In the genomic region with DNA sequence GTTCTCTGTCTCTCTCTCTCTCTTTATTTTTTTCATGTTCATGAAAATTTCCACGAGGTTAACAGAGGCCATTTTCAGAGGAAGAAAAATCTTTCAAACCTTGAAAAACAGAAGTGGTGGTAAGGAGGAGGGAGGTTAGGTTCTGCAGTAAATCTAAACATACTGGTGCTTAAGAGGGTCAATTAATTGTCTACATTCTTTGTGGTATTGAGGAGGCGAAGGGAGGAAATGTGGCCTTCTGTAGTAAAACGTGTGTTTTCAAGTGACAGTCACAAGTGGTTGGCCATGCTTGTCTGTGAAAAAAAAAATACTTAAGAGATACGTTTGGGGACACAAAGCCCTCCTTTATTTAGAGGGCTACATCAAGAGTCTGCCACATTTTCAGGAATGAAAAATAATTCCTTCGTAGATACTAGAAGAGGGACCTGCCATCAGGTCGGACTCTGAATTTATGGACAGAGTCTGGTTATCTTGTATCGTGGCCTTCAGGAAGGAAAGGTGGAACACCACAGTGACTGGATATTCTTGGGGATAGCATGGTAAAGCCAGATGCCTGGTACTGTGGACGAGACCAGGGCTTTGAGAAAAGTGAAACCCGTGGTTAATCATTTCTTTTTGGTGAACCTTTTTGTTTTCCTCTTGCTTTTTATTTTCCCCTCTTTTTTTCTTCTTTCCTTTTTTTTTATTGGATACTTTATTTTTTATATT, we compare ENCODE assay signal across 19 mouse cellular contexts.
"Had no signal": no experiment of that assay in that cellular context is flagged by ENCODE, and none has a peak within 500 bp of the region (broad histone marks: within the 10 kb centered on the region; RNA-seq: fewer than 3 reads in every experiment).

No protein-coding gene starts in this region.

- H3K9ac ChIP-seq: lung, embryonic 15.5 days; midbrain, embryonic 13.5 days; midbrain, embryonic 15.5 days; neural tube, embryonic 12.5 days had no signal

- H3K27me3 ChIP-seq: lung, embryonic 15.5 days; megakaryocyte, embryonic 14.5 days; midbrain, embryonic 13.5 days; midbrain, embryonic 15.5 days; neural tube, embryonic 12.5 days had no signal

- ATAC-seq: lung, postnatal 0 days; midbrain, embryonic 13.5 days; midbrain, embryonic 15.5 days had no signal

- DNase-seq: lung, adult 2 months; lung, postnatal 14 days; lung, postnatal 36 days; retina, postnatal 1 day; right cerebral cortex, adult 18-20 months; right cerebral cortex, postnatal 25 days; right cerebral cortex, postnatal 4 days; spleen, adult 18-20 months; thymus, adult 18-20 months; thymus, postnatal 14 days; thymus, postnatal 36 days had no signal

- H3K4me1 ChIP-seq: lung, embryonic 15.5 days; midbrain, embryonic 13.5 days; midbrain, embryonic 15.5 days; neural tube, embryonic 12.5 days had no signal

- H3K27ac ChIP-seq: lung, embryonic 15.5 days; macrophage; midbrain, embryonic 13.5 days; midbrain, embryonic 15.5 days; neural tube, embryonic 12.5 days had no signal

- H3K4me3 ChIP-seq: lung, embryonic 15.5 days; megakaryocyte, embryonic 14.5 days; midbrain, embryonic 13.5 days; midbrain, embryonic 15.5 days; neural tube, embryonic 12.5 days had no signal

- H3K4me2 ChIP-seq: lung, embryonic 15.5 days; midbrain, embryonic 11.5 days; midbrain, embryonic 13.5 days; midbrain, embryonic 15.5 days; neural tube, embryonic 12.5 days had no signal

- H3K9me3 ChIP-seq: lung, embryonic 15.5 days; midbrain, embryonic 13.5 days; midbrain, embryonic 15.5 days; neural tube, embryonic 12.5 days had no signal
